Mouse (Mus musculus): Measurements from ENCODE around the gene Efcab6. TPM values are rescaled to one million over a fixed set of nuclear protein-coding genes. Genes with fewer than 3 reads are reported as not detected.

Gene Efcab6
- polyA plus RNA-seq, 1 experiment: not detected

- TF ChIP-seq TCF12 (IDR thresholded peaks at IDR 0.05; ENCODE audit: insufficient read depth, poor library complexity, severe bottlenecking) (no peak), MYOG (IDR thresholded peaks at IDR 0.05; ENCODE audit: control insufficient read depth in 1 of 3, insufficient read depth in 1 of 3, insufficient read length in 2 of 3, low read depth in 2 of 3) (no peak), TCF3 (IDR thresholded peaks at IDR 0.05; ENCODE audit: insufficient read length, low read depth) (no peak), USF1 (IDR thresholded peaks at IDR 0.05; ENCODE audit: low read depth) (no peak), REST (IDR thresholded peaks at IDR 0.05; ENCODE audit: insufficient read depth, insufficient read length) (no peak), POLR2AphosphoS2 (IDR thresholded peaks at IDR 0.05; ENCODE audit: insufficient read length, low read depth) (no peak), SRF (IDR thresholded peaks at IDR 0.05; ENCODE audit: control insufficient read depth, insufficient read length, low read depth) (no peak), CEBPB (IDR thresholded peaks at IDR 0.05; ENCODE audit: insufficient read depth, poor library complexity, severe bottlenecking) (no peak), E2F4 (IDR thresholded peaks at IDR 0.05; ENCODE audit: insufficient read depth) (no peak), MYOD1 (IDR thresholded peaks at IDR 0.05; ENCODE audit: control insufficient read depth in 1 of 3, insufficient read length in 2 of 3, low read depth in 2 of 3) (no peak), MAX (IDR thresholded peaks at IDR 0.05; ENCODE audit: low read depth) (no peak), POLR2A (IDR thresholded peaks at IDR 0.05; ENCODE audit: insufficient read length, low read depth) (no peak)
- Histone ChIP-seq H3K79me2 (ENCODE audit: control insufficient read depth, insufficient read depth) (no peaks in the 10 kb centered on the region), H3ac (ENCODE audit: control insufficient read depth, insufficient read length) (no peak overlapping the region)
Measured at GRCm38 (mm10) chr15:83883821-83884220, 181.4 kb downstream of the Efcab6 start.

GRCm38 (mm10) chr15:83879845-83880244, 185.3 kb downstream of the Efcab6 start:
- Histone ChIP-seq H3K79me2 (ENCODE audit: control insufficient read depth, insufficient read depth) (no peaks in the 10 kb centered on the region), H3K4me3 (no peak overlapping the region), H3K36me3 (ENCODE audit: control insufficient read depth, insufficient read depth) (no peaks in the 10 kb centered on the region), H3K27me3 (ENCODE audit: control insufficient read depth, insufficient read depth, insufficient read length) (no peaks in the 10 kb centered on the region), H3ac (ENCODE audit: control insufficient read depth, insufficient read length) (no peak overlapping the region), H3K4me2 (ENCODE audit: low read depth) (no peak overlapping the region)
- TF ChIP-seq POLR2A (IDR thresholded peaks at IDR 0.05; ENCODE audit: insufficient read length, low read depth) (no peak), MYOD1 (IDR thresholded peaks at IDR 0.05; ENCODE audit: control insufficient read depth in 1 of 3, insufficient read length in 2 of 3, low read depth in 2 of 3) (no peak), SRF (IDR thresholded peaks at IDR 0.05; ENCODE audit: control insufficient read depth, insufficient read length, low read depth) (no peak), REST (IDR thresholded peaks at IDR 0.05; ENCODE audit: insufficient read depth, insufficient read length) (peak; percentile 79), POLR2AphosphoS2 (IDR thresholded peaks at IDR 0.05; ENCODE audit: insufficient read length, low read depth) (no peak)

More at GRCm38 (mm10) chr15:83883821-83884220, 181.4 kb downstream of the Efcab6 start:
- no peak overlapping the region for H3K4me3 ChIP-seq
- no peak overlapping the region for H3K4me2 ChIP-seq (ENCODE audit: low read depth)
- peaks cover 4% of the 10 kb centered on the region for H3K27me3 ChIP-seq (ENCODE audit: control insufficient read depth, insufficient read depth, insufficient read length)
- H3K36me3 ChIP-seq (ENCODE audit: control insufficient read depth, insufficient read depth): no peaks in the 10 kb centered on the region

- TF ChIP-seq MYOG (IDR thresholded peaks at IDR 0.05; ENCODE audit: control insufficient read depth in 1 of 3, insufficient read depth in 1 of 3, insufficient read length in 2 of 3, low read depth in 2 of 3): no peak
- no peak for TF ChIP-seq CEBPB (IDR thresholded peaks at IDR 0.05; ENCODE audit: insufficient read depth, poor library complexity, severe bottlenecking)
- no peak for TF ChIP-seq MYOD1 (IDR thresholded peaks at IDR 0.05; ENCODE audit: control insufficient read depth in 1 of 3, insufficient read length in 2 of 3, low read depth in 2 of 3)
- no peak for TF ChIP-seq TCF3 (IDR thresholded peaks at IDR 0.05; ENCODE audit: insufficient read length, low read depth)
- no peak for TF ChIP-seq REST (IDR thresholded peaks at IDR 0.05; ENCODE audit: insufficient read depth, insufficient read length)
- no peak for TF ChIP-seq USF1 (IDR thresholded peaks at IDR 0.05; ENCODE audit: low read depth)
- no peak for TF ChIP-seq MAX (IDR thresholded peaks at IDR 0.05; ENCODE audit: low read depth)
- TF ChIP-seq POLR2A (IDR thresholded peaks at IDR 0.05; ENCODE audit: insufficient read length, low read depth): no peak
- TF ChIP-seq SRF (IDR thresholded peaks at IDR 0.05; ENCODE audit: control insufficient read depth, insufficient read length, low read depth): no peak
- no peak for TF ChIP-seq POLR2AphosphoS2 (IDR thresholded peaks at IDR 0.05; ENCODE audit: insufficient read length, low read depth)
Measured at GRCm38 (mm10) chr15:83877898-83878297, 187.3 kb downstream of the Efcab6 start.

GRCm38 (mm10) chr15:83877155-83877866, 187.9 kb downstream of the Efcab6 start:
- TF ChIP-seq POLR2AphosphoS2 (IDR thresholded peaks at IDR 0.05; ENCODE audit: insufficient read length, low read depth) (no peak), MAX (IDR thresholded peaks at IDR 0.05; ENCODE audit: low read depth) (no peak), USF1 (IDR thresholded peaks at IDR 0.05; ENCODE audit: low read depth) (no peak), TCF3 (IDR thresholded peaks at IDR 0.05; ENCODE audit: insufficient read length, low read depth) (no peak), CEBPB (IDR thresholded peaks at IDR 0.05; ENCODE audit: insufficient read depth, poor library complexity, severe bottlenecking) (no peak), POLR2A (IDR thresholded peaks at IDR 0.05; ENCODE audit: insufficient read length, low read depth) (no peak), TCF12 (IDR thresholded peaks at IDR 0.05; ENCODE audit: insufficient read depth, poor library complexity, severe bottlenecking) (no peak), REST (IDR thresholded peaks at IDR 0.05; ENCODE audit: insufficient read depth, insufficient read length) (no peak), MYOG (IDR thresholded peaks at IDR 0.05; ENCODE audit: control insufficient read depth in 1 of 3, insufficient read depth in 1 of 3, insufficient read length in 2 of 3, low read depth in 2 of 3) (no peak), SRF (IDR thresholded peaks at IDR 0.05; ENCODE audit: control insufficient read depth, insufficient read length, low read depth) (no peak)
- H3K27me3 ChIP-seq (ENCODE audit: control insufficient read depth, insufficient read depth, insufficient read length): no peaks in the 10 kb centered on the region
- no peaks in the 10 kb centered on the region for H3K36me3 ChIP-seq (ENCODE audit: control insufficient read depth, insufficient read depth)
- H3K79me2 ChIP-seq (ENCODE audit: control insufficient read depth, insufficient read depth): no peaks in the 10 kb centered on the region
- H3K4me2 ChIP-seq (ENCODE audit: low read depth): no peak overlapping the region
- no peak overlapping the region for H3K4me3 ChIP-seq
- no peak overlapping the region for H3ac ChIP-seq (ENCODE audit: control insufficient read depth, insufficient read length)

More at GRCm38 (mm10) chr15:83877898-83878297, 187.3 kb downstream of the Efcab6 start:
- H3K36me3 ChIP-seq (ENCODE audit: control insufficient read depth, insufficient read depth): no peaks in the 10 kb centered on the region
- no peaks in the 10 kb centered on the region for H3K79me2 ChIP-seq (ENCODE audit: control insufficient read depth, insufficient read depth)
- no peak overlapping the region for H3K4me2 ChIP-seq (ENCODE audit: low read depth)
- H3K4me3 ChIP-seq: no peak overlapping the region
- H3K27me3 ChIP-seq (ENCODE audit: control insufficient read depth, insufficient read depth, insufficient read length): no peaks in the 10 kb centered on the region
- H3ac ChIP-seq (ENCODE audit: control insufficient read depth, insufficient read length): no peak overlapping the region

Data from myocyte (in vitro differentiated cells).